ENCODE assay signal across 19 mouse cellular contexts in the genomic region with DNA sequence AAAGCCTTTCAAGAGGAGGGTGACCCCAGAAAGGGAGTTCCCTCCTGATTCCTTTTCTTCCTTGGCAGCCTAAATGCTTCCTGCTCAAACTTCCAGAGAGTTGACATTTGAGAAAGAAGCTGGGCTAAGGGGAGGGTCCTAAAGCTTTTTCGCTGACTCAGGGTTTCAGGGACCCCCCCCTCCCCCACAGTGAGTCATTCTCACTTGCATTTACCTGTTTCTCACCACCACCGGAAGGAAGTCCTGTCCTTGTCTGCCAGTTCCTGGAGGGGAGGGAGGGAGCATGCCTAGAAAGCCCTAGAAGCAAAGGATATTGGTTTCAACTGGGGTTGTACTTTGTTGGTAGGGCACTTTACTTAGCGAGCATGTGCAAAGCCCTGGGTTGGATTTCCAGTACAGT. TPM values are rescaled to one million over a fixed set of nuclear protein-coding genes. Genes with fewer than 3 reads are reported as not detected.
DNase-seq lines count a peak whose midpoint lies in the region; ATAC-seq and TF ChIP-seq lines count a peak whose summit lies in the region.
"Had no signal": no experiment of that assay in that cellular context is flagged by ENCODE, and none has a peak within 500 bp of the region (broad histone marks: within the 10 kb centered on the region; RNA-seq: fewer than 3 reads in every experiment).

No protein-coding gene starts in this region.

- H3K4me2 ChIP-seq in limb, embryonic 15.5 days = no peak overlapping the region
- H3K4me2 ChIP-seq: heart, embryonic 15.5 days; midbrain, embryonic 15.5 days had no signal

- 31% methylated on average over 3 of the region's 3 CpGs for WGBS in limb, embryonic 15.5 days
- 46% methylated on average over 3 of the region's 3 CpGs for WGBS in kidney, adult 2 months

- H3K4me1 ChIP-seq in limb, embryonic 15.5 days = peaks cover 52% of the 10 kb centered on the region
- peaks cover 17% of the 10 kb centered on the region for H3K4me1 ChIP-seq in kidney, adult 2 months (ENCODE audit: control insufficient read depth, insufficient read depth, low read length)

- peak; percentile 40 for ATAC-seq in activated CD4-positive, CD25-positive, alpha-beta regulatory T cell, adult 4 months
- ATAC-seq in limb, embryonic 15.5 days (ENCODE audit: insufficient number of reproducible peaks, low FRiP score, low TSS enrichment, low read depth) = no peak
- ATAC-seq: forebrain, postnatal 0 days had no signal

- no peak overlapping the region for H3K4me3 ChIP-seq in limb, embryonic 15.5 days
- H3K4me3 ChIP-seq in kidney, adult 2 months (ENCODE audit: insufficient read depth, low read depth, low read length) = no peak overlapping the region
- H3K4me3 ChIP-seq: gastrocnemius, adult 2 months; heart, embryonic 15.5 days; midbrain, embryonic 15.5 days had no signal

- H3K27ac ChIP-seq in limb, embryonic 15.5 days = peak overlapping the region; percentile 47; the same call in 1 of the 2 replicates
- no peak overlapping the region for H3K27ac ChIP-seq in kidney, adult 2 months (ENCODE audit: insufficient read depth, low read depth, low read length)
- H3K27ac ChIP-seq: gastrocnemius, adult 2 months; heart, embryonic 15.5 days; liver, embryonic 14.5 days; midbrain, embryonic 15.5 days had no signal

- H3K27me3 ChIP-seq in limb, embryonic 15.5 days = no peaks in the 10 kb centered on the region
- H3K27me3 ChIP-seq in kidney, adult 2 months (replicated peaks; ENCODE audit: control insufficient read depth, insufficient read depth, low read length) = no peaks in the 10 kb centered on the region
- H3K27me3 ChIP-seq: heart, embryonic 15.5 days; midbrain, embryonic 15.5 days had no signal

- H3K36me3 ChIP-seq in limb, embryonic 15.5 days = no peaks in the 10 kb centered on the region
- H3K36me3 ChIP-seq in kidney, adult 2 months (ENCODE audit: control insufficient read depth, insufficient read depth, low read length) = no peaks in the 10 kb centered on the region
- H3K36me3 ChIP-seq: heart, embryonic 15.5 days; midbrain, embryonic 15.5 days had no signal

- no peak for TF ChIP-seq CTCF in kidney, adult 2 months (conservative IDR thresholded peaks at IDR 0.05; ENCODE audit: insufficient read depth, insufficient read length, low read depth, low read length)

- TF ChIP-seq POLR2A in kidney, adult 2 months (IDR thresholded peaks at IDR 0.05; ENCODE audit: low read depth, low read length) = no peak

- peak; percentile 53 for DNase-seq in CD4-positive helper T cell, adult 2 months (ENCODE audit: low read depth, low spot score)
- peak; percentile 37 for DNase-seq in CD4-positive, CD25-positive, alpha-beta regulatory T cell, adult 2 months (ENCODE audit: low read depth, low spot score)
- no peak for DNase-seq in left cerebral cortex, adult 8-10 months (ENCODE audit: low spot score in 2 of 2)
- no peak for DNase-seq in spleen, postnatal 14 days (ENCODE audit: low spot score in 2 of 2)
- no peak for DNase-seq in kidney, adult 2 months
- DNase-seq: cerebellum, adult 9-11 months; embryo, embryonic 11 days; forebrain, postnatal 0 days; gastrocnemius, adult 2 months; heart, adult 11 months; layer of hippocampus, postnatal 36 days; left cerebral cortex, postnatal 4 days; right cerebral cortex, postnatal 14 days; thymus, adult 18-20 months had no signal

- no peaks in the 10 kb centered on the region for H3K9me3 ChIP-seq in limb, embryonic 15.5 days
- H3K9me3 ChIP-seq: heart, embryonic 15.5 days; midbrain, embryonic 15.5 days had no signal

- H3K9ac ChIP-seq in limb, embryonic 15.5 days = no peak overlapping the region
- H3K9ac ChIP-seq: forebrain, postnatal 0 days; heart, embryonic 15.5 days; liver, embryonic 14.5 days; midbrain, embryonic 15.5 days had no signal

RNA-seq across cellular contexts. Expression of a gene that starts 40.2 kb away (rescaled TPM):
- polyA plus RNA-seq in activated CD4-positive, CD25-positive, alpha-beta regulatory T cell, adult 4 months (2017; shearing (Covaris generic)) = 1 to 10 TPM; 1.2 to 1.5 TPM
- 11.9 and 13.5 TPM in 2 replicates for polyA plus RNA-seq in limb, embryonic 15.5 days (2015; fragmentation: Nextera tagmentation; extraction: Ambion mirVana)
- total RNA-seq in left cerebral cortex, adult 8-10 months (2022) = 10 to 100 TPM; 53.8 to 66.5 (median 60.4) TPM
- polyA plus RNA-seq in kidney, adult 2 months (2012; rRNA removed) = 26.5 and 27.6 TPM in 2 replicates

Comparison
In these comparisons a context has a peak if more than half of its experiments do, and no peak if none do; other contexts are left out.
1. DNase-seq: peak in CD4-positive helper T cell, adult 2 months (single experiment) and CD4-positive, CD25-positive, alpha-beta regulatory T cell, adult 2 months (single experiment); none in left cerebral cortex, adult 8-10 months (0 of 2), spleen, postnatal 14 days (0 of 2) and kidney, adult 2 months (single experiment).